Mouse (Mus musculus) hindbrain, embryonic 13.5 days (tissue): ENCODE results near the gene Ppih. TPM values are rescaled to one million over a fixed set of nuclear protein-coding genes. Genes with fewer than 3 reads are reported as not detected.
"Not testable (repeated sequence)": the region's sequence is repeated elsewhere in the genome, so short reads cannot be mapped to it uniquely, and the experiment has no call there.

Source experiments
- ATAC-seq: fragments of 200-750 bp; cut with Nextera tagmentation; 2 replicates; pipeline ENCODE4 v1.8.0; 2017; ENCODE audit warnings: moderate TSS enrichment; ENCODE audit not compliant: low FRiP score
- H3K27ac ChIP-seq: fragments of 300-500 bp; sonication (generic); 2 replicates; pipeline ENCODE4 v1.5.1; 2015; ENCODE audit warnings: inconsistent platforms, mild to moderate bottlenecking, moderate library complexity
- H3K27me3 ChIP-seq: fragments of 300-500 bp; sonication (generic); 2 replicates; pipeline ENCODE4 v1.6.1; 2015; ENCODE audit warnings: mild to moderate bottlenecking, inconsistent platforms
- H3K36me3 ChIP-seq: fragments of 300-500 bp; sonication (generic); 2 replicates; pipeline ENCODE4 v1.6.1; 2015; ENCODE audit warnings: mild to moderate bottlenecking, inconsistent platforms
- H3K4me1 ChIP-seq: fragments of 300-500 bp; sonication (generic); replicated peaks from 2 replicates; pipeline ENCODE4 v1.6.1; 2015; ENCODE audit warnings: inconsistent platforms
- H3K4me2 ChIP-seq: fragments of 300-500 bp; sonication (generic); 2 replicates; pipeline ENCODE4 v1.6.1; 2015; ENCODE audit warnings: inconsistent platforms, mild to moderate bottlenecking, moderate library complexity
- H3K4me3 ChIP-seq: fragments of 300-500 bp; sonication (generic); 2 replicates; pipeline ENCODE4 v1.5.1; 2015; ENCODE audit warnings: mild to moderate bottlenecking, inconsistent platforms
- H3K9ac ChIP-seq: fragments of 300-500 bp; sonication (generic); 2 replicates; pipeline ENCODE4 v1.6.1; 2015; ENCODE audit warnings: mild to moderate bottlenecking, inconsistent platforms
- H3K9me3 ChIP-seq: fragments of 300-500 bp; sonication (generic); 2 replicates; pipeline ENCODE4 v1.6.1; 2016; ENCODE audit warnings: inconsistent platforms
- WGBS: fragments of 180-500 bp; shearing (Covaris S2); methylation state at CpG from one replicate; pipeline ENCODE4 v1.1.7; 2015; 5-methylcytosine and 5-hydroxymethylcytosine counted together
- polyA plus RNA-seq: library from polyadenylated mRNA; unstranded; fragments of >200 nt; fragmentation: Nextera tagmentation; extraction: Ambion mirVana; gene quantifications from 2 replicates; pipeline ENCODE4 v1.2.1, GENCODE M21; 2015

The Ppih gene
- polyA plus RNA-seq, 1 experiment from 2014 or later, result 63.4 TPM

- not testable (repeated sequence) for H3K9ac ChIP-seq, H3K27me3 ChIP-seq, H3K4me3 ChIP-seq, H3K27ac ChIP-seq, H3K4me1 ChIP-seq, ATAC-seq, H3K9me3 ChIP-seq, H3K4me2 ChIP-seq
- WGBS, result 93% methylated on average over 15 of the region's 15 CpGs
- H3K36me3 ChIP-seq, result peaks cover 91% of the 10 kb centered on the region
Observed at GRCm38 (mm10) chr4:119278784-119279183, 41.6 kb downstream of the Ppih start.

- Histone ChIP-seq H3K27ac (no peak overlapping the region), H3K4me1 (no peaks in the 10 kb centered on the region), H3K9me3 (no peaks in the 10 kb centered on the region), H3K4me3 (no peak overlapping the region), H3K27me3 (no peaks in the 10 kb centered on the region), H3K9ac (no peak overlapping the region), H3K36me3 (peaks cover 91% of the 10 kb centered on the region), H3K4me2 (no peak overlapping the region)
- no peak for ATAC-seq
- 85% methylated on average over 2 of the region's 2 CpGs for WGBS
Observed at GRCm38 (mm10) chr4:119275726-119276125, 44.6 kb downstream of the Ppih start.

GRCm38 (mm10) chr4:119275226-119275625 lies 45.1 kb downstream of the Ppih start:
- ATAC-seq, result no peak
- Histone ChIP-seq H3K36me3 (peaks cover 93% of the 10 kb centered on the region), H3K9me3 (no peaks in the 10 kb centered on the region), H3K4me3 (no peak overlapping the region), H3K27me3 (no peaks in the 10 kb centered on the region), H3K4me2 (no peak overlapping the region), H3K9ac (no peak overlapping the region), H3K27ac (no peak overlapping the region), H3K4me1 (no peaks in the 10 kb centered on the region)
- 89% methylated on average over 2 of the region's 2 CpGs for WGBS

- H3K27me3 ChIP-seq, result no peaks in the 10 kb centered on the region
- ATAC-seq, result no peak
- H3K4me2 ChIP-seq, result no peak overlapping the region
- no peak overlapping the region for H3K9ac ChIP-seq
- H3K4me1 ChIP-seq, result no peaks in the 10 kb centered on the region
- H3K9me3 ChIP-seq, result no peaks in the 10 kb centered on the region
- peaks cover 92% of the 10 kb centered on the region for H3K36me3 ChIP-seq
- H3K4me3 ChIP-seq, result no peak overlapping the region
- WGBS, result 79% methylated on average over 1 of the region's 1 CpGs
- no peak overlapping the region for H3K27ac ChIP-seq
Observed at GRCm38 (mm10) chr4:119274627-119275026, 45.7 kb downstream of the Ppih start.

GRCm38 (mm10) chr4:119266606-119267005 lies 53.7 kb downstream of the Ppih start:
- Histone ChIP-seq H3K4me2 (no peak overlapping the region), H3K4me3 (no peak overlapping the region), H3K9ac (no peak overlapping the region), H3K36me3 (peaks cover 26% of the 10 kb centered on the region), H3K27me3 (no peaks in the 10 kb centered on the region), H3K4me1 (no peaks in the 10 kb centered on the region), H3K9me3 (no peaks in the 10 kb centered on the region), H3K27ac (no peak overlapping the region)
- 85% methylated on average over 13 of the region's 13 CpGs for WGBS
- no peak for ATAC-seq

- no peaks in the 10 kb centered on the region for H3K36me3 ChIP-seq
- H3K27me3 ChIP-seq, result no peaks in the 10 kb centered on the region
- H3K4me2 ChIP-seq, result no peak overlapping the region
- WGBS, result 83% methylated on average over 3 of the region's 3 CpGs
- no peaks in the 10 kb centered on the region for H3K9me3 ChIP-seq
- H3K27ac ChIP-seq, result no peak overlapping the region
- H3K9ac ChIP-seq, result no peak overlapping the region
- no peak for ATAC-seq
- no peaks in the 10 kb centered on the region for H3K4me1 ChIP-seq
- H3K4me3 ChIP-seq, result no peak overlapping the region
Observed at GRCm38 (mm10) chr4:119263459-119263858, 56.9 kb downstream of the Ppih start.

- no peak overlapping the region for H3K4me2 ChIP-seq
- no peak for ATAC-seq
- 94% methylated on average over 5 of the region's 5 CpGs for WGBS
- H3K9ac ChIP-seq, result no peak overlapping the region
- H3K27me3 ChIP-seq, result no peaks in the 10 kb centered on the region
- no peak overlapping the region for H3K27ac ChIP-seq
- H3K4me3 ChIP-seq, result no peak overlapping the region
- H3K9me3 ChIP-seq, result no peaks in the 10 kb centered on the region
- H3K36me3 ChIP-seq, result no peaks in the 10 kb centered on the region
- no peaks in the 10 kb centered on the region for H3K4me1 ChIP-seq
Observed at GRCm38 (mm10) chr4:119262483-119262882, 57.9 kb downstream of the Ppih start.

- Histone ChIP-seq H3K9ac (no peak overlapping the region), H3K4me3 (no peak overlapping the region), H3K4me2 (no peak overlapping the region), H3K27ac (no peak overlapping the region), H3K27me3 (no peaks in the 10 kb centered on the region), H3K4me1 (no peaks in the 10 kb centered on the region; the same call in 1 of the 2 replicates), H3K9me3 (no peaks in the 10 kb centered on the region), H3K36me3 (no peaks in the 10 kb centered on the region)
- no peak for ATAC-seq
- 72% methylated on average over 7 of the region's 7 CpGs for WGBS
Observed at GRCm38 (mm10) chr4:119261087-119261713, 59.1 kb downstream of the Ppih start.

- peaks cover 8% of the 10 kb centered on the region for H3K4me1 ChIP-seq
- no peak overlapping the region for H3K4me2 ChIP-seq
- no peak for ATAC-seq
- no peak overlapping the region for H3K27ac ChIP-seq
- WGBS, result 78% methylated on average over 15 of the region's 15 CpGs
- no peaks in the 10 kb centered on the region for H3K36me3 ChIP-seq
- H3K9me3 ChIP-seq, result no peaks in the 10 kb centered on the region
- H3K27me3 ChIP-seq, result no peaks in the 10 kb centered on the region
- H3K9ac ChIP-seq, result no peak overlapping the region
- no peak overlapping the region for H3K4me3 ChIP-seq
Observed at GRCm38 (mm10) chr4:119259344-119260254, 60.7 kb downstream of the Ppih start.

- no peak for ATAC-seq
- Histone ChIP-seq H3K4me1 (peaks cover 16% of the 10 kb centered on the region), H3K4me2 (no peak overlapping the region), H3K27me3 (no peaks in the 10 kb centered on the region), H3K9me3 (no peaks in the 10 kb centered on the region), H3K36me3 (no peaks in the 10 kb centered on the region), H3K27ac (no peak overlapping the region), H3K4me3 (no peak overlapping the region), H3K9ac (no peak overlapping the region)
- 87% methylated on average over 6 of the region's 6 CpGs for WGBS
Observed at GRCm38 (mm10) chr4:119257083-119257482, 63.3 kb downstream of the Ppih start.

- no peaks in the 10 kb centered on the region for H3K36me3 ChIP-seq
- no peak within 1 kb of the TSS for H3K4me3 ChIP-seq
- WGBS, result 72% methylated on average over 12 of the region's 12 CpGs
- no peak for ATAC-seq
- H3K4me2 ChIP-seq, result no peak within 1 kb of the TSS
- peaks cover 16% of the 10 kb centered on the region for H3K4me1 ChIP-seq
- peak within 1 kb of the TSS; percentile 60 for H3K27ac ChIP-seq
- H3K9me3 ChIP-seq, result no peaks in the 10 kb centered on the region
- peak within 1 kb of the TSS; percentile 58 for H3K9ac ChIP-seq
- H3K27me3 ChIP-seq, result no peaks in the 10 kb centered on the region
Observed at GRCm38 (mm10) chr4:119255351-119255750, 65.0 kb downstream of the Ppih start, which contains the start of gene Cldn19. Gene Cldn19 (plus strand): TSS chr4:119255414.

GRCm38 (mm10) chr4:119254012-119254618 lies 66.2 kb downstream of the Ppih start:
- ATAC-seq, result peak; percentile 55
- Histone ChIP-seq H3K36me3 (no peaks in the 10 kb centered on the region), H3K27me3 (no peaks in the 10 kb centered on the region), H3K27ac (peak overlapping the region; percentile 60), H3K4me1 (peaks cover 16% of the 10 kb centered on the region), H3K9me3 (no peaks in the 10 kb centered on the region), H3K4me3 (no peak overlapping the region), H3K4me2 (no peak overlapping the region), H3K9ac (peak overlapping the region; percentile 58)
- WGBS, result 24% methylated on average over 9 of the region's 9 CpGs
